Mouse (Mus musculus) liver, postnatal 0 days (tissue): ENCODE data around the gene Lypd4. TPM values are rescaled to one million over a fixed set of nuclear protein-coding genes. Genes with fewer than 3 reads are reported as not detected.

Experiments used
- ATAC-seq: fragments of 200-750 bp; cut with Nextera tagmentation; 2 replicates; pipeline ENCODE4 v1.8.0; 2017; ENCODE audit warnings: mild to moderate bottlenecking, moderate library complexity
- DNase-seq: peaks from one replicate; pipeline ENCODE4 v3.0.0-alpha.2; 2016
- H3K27ac ChIP-seq: fragments of 300-500 bp; sonication (generic); 2 replicates; pipeline ENCODE4 v1.5.1; 2014; ENCODE audit warnings: antibody characterized with exemption, moderate library complexity, mild to moderate bottlenecking, low read depth
- H3K27me3 ChIP-seq: fragments of 300-500 bp; sonication (generic); 2 replicates; pipeline ENCODE4 v1.6.1; 2014; ENCODE audit warnings: low read length, control low read depth, mixed read lengths; ENCODE audit not compliant: insufficient read depth
- H3K36me3 ChIP-seq: fragments of 300-500 bp; sonication (generic); replicated peaks from 2 replicates; pipeline ENCODE4 v1.6.1; 2014; ENCODE audit warnings: mild to moderate bottlenecking, control low read depth, low read length, moderate library complexity, mixed read lengths; ENCODE audit not compliant: insufficient read depth
- H3K4me1 ChIP-seq: fragments of 300-500 bp; sonication (generic); 2 replicates; pipeline ENCODE4 v1.6.1; 2014; ENCODE audit warnings: antibody characterized with exemption, mild to moderate bottlenecking, control low read depth; ENCODE audit not compliant: insufficient read depth
- H3K4me2 ChIP-seq: fragments of 300-500 bp; sonication (generic); 2 replicates; pipeline ENCODE4 v1.6.1; 2014; ENCODE audit warnings: low read depth, mild to moderate bottlenecking, low read length, moderate library complexity, mixed read lengths
- H3K4me3 ChIP-seq: fragments of 300-500 bp; sonication (generic); 2 replicates; pipeline ENCODE4 v1.5.1; 2014; ENCODE audit warnings: low read depth, low read length
- H3K9ac ChIP-seq: fragments of 300-500 bp; sonication (generic); replicated peaks from 2 replicates; pipeline ENCODE4 v1.6.1; 2014; ENCODE audit warnings: mild to moderate bottlenecking, moderate library complexity
- H3K9me3 ChIP-seq: fragments of 300-500 bp; sonication (generic); 2 replicates; pipeline ENCODE4 v1.6.1; 2016; ENCODE audit warnings: mild to moderate bottlenecking, control low read depth, low read length, mixed read lengths
- CTCF ChIP-seq: sonication (generic); IDR thresholded peaks from 2 replicates; pipeline ENCODE4 v1.5.1; 2016; ENCODE audit warnings: antibody characterized with exemption, low read depth
- EP300 ChIP-seq: IDR thresholded peaks from 2 replicates; pipeline ENCODE4 v1.6.1; 2016; ENCODE audit warnings: antibody characterized with exemption, low read depth, mild to moderate bottlenecking
- WGBS: fragments of 180-500 bp; shearing (Covaris S2); extraction: QIAGEN DNeasy Blood & Tissue Kit; methylation state at CpG from one replicate; pipeline ENCODE4 v1.1.7; 2014; ENCODE audit not compliant: insufficient replicate concordance; 5-methylcytosine and 5-hydroxymethylcytosine counted together
- polyA plus RNA-seq: library from polyadenylated mRNA; unstranded; fragments of >200 nt; fragmentation: Nextera tagmentation; extraction: Ambion mirVana; gene quantifications from 2 replicates; pipeline ENCODE4 v1.2.1, GENCODE M21; 2015

Lypd4 gene
- polyA plus RNA-seq, 1 experiment from 2014 or later = not detected

GRCm38 (mm10) chr7:24890281-24891216 is 20.8 kb upstream of the Lypd4 start:
- Histone ChIP-seq H3K9ac (no peak overlapping the region), H3K36me3 (peaks cover 50% of the 10 kb centered on the region), H3K4me3 (no peak overlapping the region), H3K9me3 (no peaks in the 10 kb centered on the region), H3K4me2 (no peak overlapping the region), H3K27me3 (no peaks in the 10 kb centered on the region), H3K27ac (peak overlapping the region; percentile 16; the same call in 1 of the 2 replicates), H3K4me1 (peaks cover 20% of the 10 kb centered on the region)
- 29% methylated on average over 10 of the region's 10 CpGs for WGBS
- TF ChIP-seq CTCF (peak; percentile 100), EP300 (no peak)
- DNase-seq = peak; percentile 80
- ATAC-seq = peak; percentile 75

- ATAC-seq = no peak
- peak overlapping the region; percentile 53; the same call in 1 of the 2 replicates for H3K27ac ChIP-seq
- no peak overlapping the region for H3K4me2 ChIP-seq
- no peak overlapping the region for H3K4me3 ChIP-seq
- H3K9me3 ChIP-seq = no peaks in the 10 kb centered on the region
- H3K4me1 ChIP-seq = peaks cover 24% of the 10 kb centered on the region
- TF ChIP-seq EP300 = no peak
- no peak for TF ChIP-seq CTCF
- 73% methylated on average over 6 of the region's 6 CpGs for WGBS
- no peak for DNase-seq
- H3K36me3 ChIP-seq = peaks cover 53% of the 10 kb centered on the region
- no peaks in the 10 kb centered on the region for H3K27me3 ChIP-seq
- no peak overlapping the region for H3K9ac ChIP-seq
Measured at GRCm38 (mm10) chr7:24889431-24890220, 19.9 kb upstream of the Lypd4 start.

- ATAC-seq (no peak), DNase-seq (no peak)
- Histone ChIP-seq H3K4me3 (no peak overlapping the region), H3K27me3 (no peaks in the 10 kb centered on the region), H3K36me3 (peaks cover 53% of the 10 kb centered on the region), H3K9me3 (no peaks in the 10 kb centered on the region), H3K4me1 (peaks cover 23% of the 10 kb centered on the region), H3K27ac (peak overlapping the region; percentile 39; the same call in 1 of the 2 replicates), H3K9ac (peak overlapping the region; percentile 98), H3K4me2 (peak overlapping the region; percentile 85; the same call in 1 of the 2 replicates)
- 67% methylated on average over 4 of the region's 4 CpGs for WGBS
- TF ChIP-seq CTCF = no peak
Measured at GRCm38 (mm10) chr7:24887096-24887495, 17.4 kb upstream of the Lypd4 start.

- peaks cover 23% of the 10 kb centered on the region for H3K4me1 ChIP-seq
- H3K27ac ChIP-seq = peak overlapping the region; percentile 50
- H3K36me3 ChIP-seq = peaks cover 52% of the 10 kb centered on the region
- H3K4me3 ChIP-seq = peak overlapping the region; percentile 83
- ATAC-seq (no peak), DNase-seq (no peak)
- peak overlapping the region; percentile 85 for H3K4me2 ChIP-seq
- no peak for TF ChIP-seq CTCF
- no peak for TF ChIP-seq EP300
- H3K9ac ChIP-seq = peak overlapping the region; percentile 98
- no peaks in the 10 kb centered on the region for H3K9me3 ChIP-seq
- 30% methylated on average over 4 of the region's 4 CpGs for whole genome bisulfite sequencing
- H3K27me3 ChIP-seq = no peaks in the 10 kb centered on the region
Measured at GRCm38 (mm10) chr7:24886308-24886633, 16.5 kb upstream of the Lypd4 start.

GRCm38 (mm10) chr7:24885468-24886307 is 15.9 kb upstream of the Lypd4 start:
- peaks cover 23% of the 10 kb centered on the region for H3K4me1 ChIP-seq
- H3K27ac ChIP-seq = peak overlapping the region; percentile 97
- H3K36me3 ChIP-seq = peaks cover 49% of the 10 kb centered on the region
- DNase-seq = no peak
- 9% methylated on average over 12 of the region's 12 CpGs for WGBS
- H3K4me2 ChIP-seq = peak overlapping the region; percentile 85
- no peaks in the 10 kb centered on the region for H3K9me3 ChIP-seq
- H3K9ac ChIP-seq = peak overlapping the region; percentile 98
- H3K27me3 ChIP-seq = no peaks in the 10 kb centered on the region
- TF ChIP-seq CTCF (no peak), EP300 (no peak)
- H3K4me3 ChIP-seq = peak overlapping the region; percentile 83
- ATAC-seq = no peak
